Mouse (Mus musculus) adrenal gland, postnatal 25 days (tissue): ENCODE results near the gene Inpp5d. TPM values are rescaled to one million over a fixed set of nuclear protein-coding genes. Genes with fewer than 3 reads are reported as not detected.

ENCODE experiments used
- total RNA-seq: library from RNA; stranded (reverse); gene quantifications from 2 replicates; pipeline ENCODE4 v1.2.3, GENCODE M21; 2021

Gene Inpp5d
- total RNA-seq, 1 experiment from 2014 or later = 17.4 TPM

Other genes starting within 250 kb of the Inpp5d start
- not detected in 2 replicates for gene Kcnj13, start 225.6 kb upstream of the Inpp5d start, total RNA-seq
- not detected in 2 replicates for gene Snorc, start 150.0 kb upstream of the Inpp5d start, total RNA-seq
- not detected in 2 replicates for gene Neu2, start 110.4 kb upstream of the Inpp5d start, total RNA-seq
- 0.46 TPM in 1 of 2 replicates, not detected in the other for gene Ngef, start 46.4 kb upstream of the Inpp5d start, total RNA-seq
- 31.7 and 39.0 TPM in 2 replicates for gene Atg16l1, start 135.6 kb downstream of the Inpp5d start, total RNA-seq
- 4.0 and 5.2 TPM in 2 replicates for gene Sag, start 183.4 kb downstream of the Inpp5d start, total RNA-seq
- 54.7 and 62.5 TPM in 2 replicates for gene Dgkd, start 233.0 kb downstream of the Inpp5d start, total RNA-seq